Mouse (Mus musculus) cerebellum, adult 9-11 months (tissue): ENCODE results near the gene Hnrnpll.

Experiments
- DNase-seq: peaks from one replicate; pipeline ENCODE4 v3.0.0; 2022

Hnrnpll gene

DNA sequence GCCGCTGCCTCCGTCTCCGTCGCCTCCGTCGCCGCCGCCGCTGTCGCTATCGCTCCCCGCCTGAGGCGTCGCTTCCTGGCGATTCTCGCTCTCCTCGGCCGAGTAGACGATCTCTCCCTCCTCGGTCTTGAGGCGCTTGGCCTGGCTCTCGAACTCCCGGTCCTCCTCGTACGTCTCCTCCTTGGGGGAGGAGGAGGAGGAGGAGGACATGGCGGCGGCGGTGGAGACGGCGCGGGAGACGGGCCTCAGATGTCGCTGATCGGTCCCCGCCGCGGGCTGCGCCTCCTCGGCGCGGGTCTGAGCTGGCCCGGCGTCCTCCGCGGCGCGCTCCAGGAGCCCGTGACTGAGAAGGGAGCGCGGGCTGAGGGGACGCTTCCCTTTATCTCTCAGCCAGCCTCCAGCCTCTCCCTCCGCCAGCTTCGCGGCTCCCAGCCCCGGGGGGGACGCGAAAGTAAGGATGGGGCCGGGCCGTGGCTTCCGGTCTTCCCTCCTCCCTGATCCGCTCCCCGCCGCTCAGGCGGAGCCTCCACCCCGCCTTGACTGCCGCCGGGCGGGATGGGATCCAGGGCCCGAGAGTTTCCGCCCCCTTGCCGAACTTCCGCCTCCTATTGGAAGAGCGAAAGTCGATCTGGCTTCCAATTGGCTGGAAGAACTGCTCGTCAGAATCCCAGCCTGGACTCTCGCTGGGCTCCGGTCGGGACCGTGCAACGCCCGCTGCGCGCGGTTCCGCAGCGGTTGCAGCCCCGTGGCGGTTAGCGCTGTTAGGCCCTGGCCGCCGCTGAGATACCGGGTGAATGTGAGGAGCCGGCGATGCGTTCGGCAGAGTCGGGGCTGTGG, at the start of gene Hnrnpll:
TSS of gene Hnrnpll (minus strand) at position 552 of the 837 bp plus-strand sequence.
- DNase-seq, result peak; percentile 98

DNA sequence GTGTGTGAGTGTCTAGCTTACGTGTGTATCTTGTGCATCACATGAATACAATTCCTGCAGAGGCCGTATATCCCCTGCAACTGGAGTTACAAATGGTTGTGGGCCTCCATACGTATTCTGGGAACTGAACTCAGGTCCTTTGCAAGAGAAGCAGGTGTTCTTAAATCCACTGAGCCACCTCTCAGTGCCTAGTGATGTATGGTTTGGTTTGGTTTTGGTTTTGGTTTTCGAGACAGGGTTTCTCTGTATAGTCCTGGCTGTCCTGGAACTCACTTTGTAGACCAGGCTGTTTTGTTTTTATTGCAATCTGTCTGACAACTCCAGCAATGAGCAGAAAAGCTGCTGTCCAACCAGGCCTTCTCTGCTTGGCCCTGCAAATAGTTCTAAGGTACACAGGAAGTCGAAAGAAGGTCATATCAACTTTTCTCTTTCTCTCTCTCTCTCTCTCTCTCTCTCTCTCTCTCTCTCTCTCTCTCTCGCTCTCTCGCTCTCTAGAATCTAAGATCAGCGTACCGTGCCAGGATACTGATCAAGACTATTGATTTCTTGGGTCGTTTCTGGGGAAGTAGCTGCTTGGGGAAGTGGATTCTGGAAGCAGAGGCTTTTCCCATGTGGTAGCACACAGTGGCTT, 43.3 kb upstream of the Hnrnpll start:
- no peak for DNase-seq

DNA sequence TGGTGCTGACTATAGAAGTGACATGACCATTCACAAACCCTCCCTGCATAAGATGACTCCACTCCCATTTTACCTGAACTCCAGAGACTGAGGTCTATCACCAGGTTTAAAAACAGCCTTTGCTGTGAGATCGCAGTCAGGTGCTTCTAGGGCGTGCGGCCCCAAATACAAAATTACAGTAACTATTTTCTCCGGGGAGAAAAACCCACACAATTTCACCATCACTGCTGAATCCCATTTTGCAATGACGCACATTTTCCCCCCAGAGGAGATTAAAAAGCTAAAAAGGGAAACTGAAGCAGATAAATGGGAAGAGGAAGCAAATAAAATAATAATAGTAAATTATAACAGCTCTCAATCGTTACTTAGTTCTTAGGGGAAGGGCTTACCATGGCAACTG, 37.7 kb upstream of the Hnrnpll start:
- DNase-seq, result no peak

DNA sequence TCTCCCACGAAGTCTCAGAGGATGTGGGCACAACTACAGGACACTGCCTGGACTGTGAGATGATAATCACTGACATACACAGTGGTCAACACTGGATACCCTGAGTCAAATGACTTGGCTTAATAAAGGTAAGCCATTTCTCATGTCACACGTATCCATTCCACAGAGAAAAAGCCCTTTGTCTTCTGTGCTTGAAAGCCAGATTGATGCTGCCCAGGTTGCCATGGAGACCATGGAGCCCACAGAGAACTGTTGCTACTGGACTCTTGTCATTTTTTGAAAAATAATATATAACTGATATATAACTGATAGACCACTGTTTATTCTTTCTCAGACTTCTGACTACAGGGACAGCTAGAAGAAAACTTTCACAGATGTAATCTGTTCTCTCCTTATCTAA, 35.1 kb upstream of the Hnrnpll start:
- DNase-seq, result no peak

DNA sequence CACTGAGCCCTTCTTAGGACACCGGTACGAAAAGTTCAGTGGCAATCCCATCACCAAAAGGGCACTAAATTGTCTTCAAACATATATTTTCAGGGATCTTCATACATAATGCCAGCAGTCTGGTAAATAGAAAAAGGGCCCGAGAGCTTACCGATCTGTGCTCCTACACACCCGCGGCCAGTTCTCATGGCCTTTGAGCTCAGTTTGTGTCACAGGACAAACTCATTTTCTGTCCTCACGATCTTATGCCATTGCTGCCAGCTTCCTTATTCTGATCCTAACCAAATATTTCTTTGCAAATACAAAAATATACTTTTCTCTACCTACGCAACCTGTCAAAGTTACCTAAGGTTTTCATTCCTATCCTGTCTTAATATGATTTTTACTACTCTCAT, 34.6 kb upstream of the Hnrnpll start:
- no peak for DNase-seq

DNA sequence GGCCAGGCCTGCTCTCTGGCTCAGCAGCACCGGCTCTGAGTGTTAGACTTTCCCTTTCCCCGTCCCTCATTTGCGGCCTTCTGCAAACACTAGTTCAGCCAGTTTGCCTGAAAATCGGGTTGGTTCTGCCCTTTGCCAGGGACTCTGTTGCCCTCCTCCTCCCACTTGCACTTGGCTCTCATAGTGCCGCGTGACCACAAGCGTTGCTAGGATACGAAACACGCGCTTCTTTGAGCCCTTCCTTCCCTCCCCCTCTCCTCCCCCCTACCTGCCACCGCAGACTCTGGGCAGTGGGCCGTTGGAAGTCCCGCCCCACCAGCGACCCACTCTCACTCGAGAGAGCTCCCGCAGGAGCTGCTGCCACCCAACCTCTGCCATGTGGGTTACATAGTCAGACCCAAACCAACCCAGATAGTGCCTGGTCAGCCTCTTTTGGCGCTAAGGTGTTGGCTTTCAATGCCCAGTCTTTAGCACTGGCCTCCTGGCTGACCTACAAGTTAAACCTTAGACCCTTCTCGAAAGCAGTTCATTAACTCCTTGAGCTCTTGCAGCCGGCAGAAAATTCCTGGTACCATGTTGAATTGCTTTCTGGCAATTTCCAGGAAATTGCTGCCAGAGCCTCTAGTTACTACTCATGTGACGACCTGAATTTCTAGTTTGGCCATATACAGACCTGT, 34.0 kb upstream of the Hnrnpll start:
- DNase-seq, result peak; percentile 22

DNA sequence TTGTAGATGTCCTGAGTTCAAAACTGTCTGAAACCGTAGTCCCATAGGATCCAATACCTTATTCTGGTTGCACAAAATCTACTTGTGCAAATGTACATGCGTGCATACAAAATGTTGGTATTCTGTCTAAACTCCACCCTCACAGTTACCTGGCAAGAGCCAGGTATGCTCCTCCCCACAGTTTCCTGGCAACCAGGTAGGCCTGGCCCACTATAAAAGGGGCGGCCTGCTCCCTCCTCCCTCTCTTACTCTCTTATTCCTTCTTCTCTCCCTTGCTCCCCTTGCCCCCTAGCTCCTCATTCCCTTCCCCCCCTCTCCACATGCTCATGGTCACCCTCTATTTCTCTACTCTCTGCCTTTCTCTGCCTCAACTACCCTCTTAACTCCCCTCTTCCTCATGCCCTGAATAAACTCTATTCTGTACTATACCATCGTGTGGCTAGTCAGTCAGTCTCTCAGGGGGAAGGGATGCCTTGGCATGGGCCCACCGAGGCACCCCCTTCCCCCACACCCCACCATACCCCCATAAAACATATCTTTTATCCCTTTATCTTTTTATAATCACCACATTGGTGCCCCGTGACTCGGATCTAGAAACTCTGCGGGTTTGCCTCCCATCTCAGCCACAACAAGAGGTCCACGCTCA, 33.2 kb upstream of the Hnrnpll start:
- DNase-seq, result no peak

DNA sequence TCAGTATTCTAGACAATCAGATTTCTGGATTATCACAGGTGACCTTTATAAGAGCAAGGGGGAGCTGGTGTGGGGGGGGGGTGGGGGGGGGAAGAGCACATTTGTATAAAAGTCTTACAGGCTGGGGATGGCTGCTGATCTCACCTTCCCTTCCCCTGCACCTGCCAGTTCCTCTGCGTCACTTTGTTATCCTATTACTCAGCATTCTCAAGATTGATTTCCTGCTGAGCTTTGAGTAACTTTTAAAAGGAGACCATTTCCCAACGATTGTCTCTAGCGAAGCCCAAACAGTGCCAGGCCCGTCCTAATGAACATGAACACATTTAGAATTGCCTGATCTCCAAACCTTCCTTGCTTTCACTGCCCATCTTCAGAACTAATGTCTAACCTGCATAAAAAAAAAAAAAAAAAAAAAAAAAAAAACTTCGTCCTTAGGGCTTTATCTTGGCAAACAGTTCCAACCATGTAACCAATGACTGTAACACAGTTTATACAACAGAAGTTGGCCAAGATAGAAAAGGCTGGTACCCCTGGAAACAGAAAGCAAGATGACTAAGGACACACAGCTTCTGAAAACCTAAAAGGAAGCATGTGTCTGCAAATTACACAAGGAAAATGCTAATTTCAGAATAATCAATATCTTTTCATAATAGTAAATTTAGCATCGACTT, 29.9 kb upstream of the Hnrnpll start:
- DNase-seq, result no peak

DNA sequence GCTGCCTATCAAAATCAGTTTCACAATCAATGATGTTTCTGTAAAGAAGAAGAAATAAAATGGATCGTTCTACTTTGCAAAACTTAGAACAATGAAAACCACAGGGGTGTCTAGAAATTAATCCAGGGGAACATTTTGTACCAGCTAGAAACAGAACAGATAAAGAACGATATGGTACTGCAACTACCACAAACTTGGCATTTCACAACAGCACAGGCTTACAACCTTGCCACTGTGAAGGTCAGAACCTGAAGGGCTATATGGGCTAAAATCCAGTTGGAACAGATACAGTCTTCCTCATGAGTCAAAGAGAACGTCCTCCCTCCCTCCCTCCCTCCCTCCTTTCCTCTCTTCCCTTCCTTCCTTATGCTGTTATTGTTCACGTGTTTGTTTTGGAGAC, 28.4 kb upstream of the Hnrnpll start:
- DNase-seq, result no peak

DNA sequence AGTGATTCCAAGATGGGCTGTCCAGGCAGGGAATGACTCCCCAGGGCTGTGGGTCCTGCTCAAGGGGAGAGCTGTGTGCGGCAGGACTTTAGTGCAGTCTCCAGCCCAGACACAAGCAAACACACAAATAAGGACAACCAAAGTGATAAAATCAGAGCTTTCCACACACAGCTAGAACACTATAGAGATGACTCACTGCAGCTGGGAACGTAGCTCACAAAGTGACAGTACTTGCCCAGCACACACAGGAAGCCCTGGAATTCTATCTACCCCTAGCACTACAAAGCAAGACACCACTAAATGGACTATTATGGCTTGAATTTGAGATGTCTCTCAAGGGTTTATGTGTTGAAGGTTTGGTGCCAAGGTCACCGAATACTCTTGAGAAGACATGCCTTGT, 26.0 kb upstream of the Hnrnpll start:
- no peak for DNase-seq

DNA sequence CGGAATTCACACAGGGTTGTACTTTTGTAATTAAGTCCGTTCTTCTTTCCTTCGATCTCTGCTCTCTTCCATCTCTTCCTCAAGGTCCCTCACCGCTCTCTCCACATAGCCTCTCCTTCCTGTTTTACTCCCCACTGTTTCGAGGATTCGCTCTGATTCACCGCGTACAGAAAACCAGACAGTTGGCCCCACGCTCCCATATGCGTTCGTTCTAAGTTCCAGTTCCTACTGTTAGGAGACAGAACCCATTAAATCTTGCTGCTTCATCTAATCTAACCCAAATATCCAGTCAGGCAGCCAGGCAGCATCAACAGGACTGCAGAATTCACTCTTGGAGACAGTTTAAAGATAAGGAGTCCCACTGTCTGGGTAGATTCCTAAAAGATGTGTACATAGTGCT, 24.5 kb upstream of the Hnrnpll start:
- DNase-seq, result no peak

DNA sequence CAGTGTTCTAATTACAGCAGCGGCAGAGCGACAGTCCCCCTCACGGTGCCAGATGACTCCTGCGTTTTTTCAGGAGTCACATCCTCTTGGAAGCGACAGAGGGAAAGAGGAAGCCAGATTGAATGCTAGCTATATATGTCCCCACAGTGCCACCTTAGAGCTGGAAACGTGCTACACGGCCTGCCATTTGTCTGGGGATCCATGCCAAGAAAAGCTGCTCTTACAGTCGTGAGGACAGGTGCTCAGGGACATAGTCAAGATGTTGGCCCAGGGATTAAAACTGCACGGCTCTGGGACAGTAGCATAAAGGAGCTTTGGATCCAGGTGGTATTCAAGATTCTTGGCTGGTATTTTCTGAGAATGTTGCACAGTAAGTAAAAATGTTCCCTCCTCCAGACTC, 22.3 kb upstream of the Hnrnpll start:
- peak; percentile 25 for DNase-seq

DNA sequence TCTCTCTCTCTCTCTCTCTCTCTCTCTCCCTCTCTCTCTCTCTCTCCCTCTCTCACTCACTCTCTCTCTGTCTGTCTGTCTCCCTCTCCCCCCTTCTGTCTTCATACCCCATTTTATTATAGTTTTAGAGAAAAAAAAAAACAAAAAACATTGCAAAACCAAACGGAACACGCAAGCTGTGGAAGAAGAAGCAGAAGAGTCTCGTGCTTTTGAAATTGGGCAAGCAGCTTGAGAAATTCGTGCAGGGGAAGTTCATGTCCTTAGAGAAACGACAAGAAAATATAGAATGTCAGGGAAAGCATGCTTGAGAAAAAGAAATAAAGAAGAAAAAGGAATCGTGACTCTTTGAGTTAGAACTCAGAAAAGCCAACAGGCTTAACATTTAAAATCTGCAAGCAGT, 21.1 kb upstream of the Hnrnpll start:
- DNase-seq, result no peak

DNA sequence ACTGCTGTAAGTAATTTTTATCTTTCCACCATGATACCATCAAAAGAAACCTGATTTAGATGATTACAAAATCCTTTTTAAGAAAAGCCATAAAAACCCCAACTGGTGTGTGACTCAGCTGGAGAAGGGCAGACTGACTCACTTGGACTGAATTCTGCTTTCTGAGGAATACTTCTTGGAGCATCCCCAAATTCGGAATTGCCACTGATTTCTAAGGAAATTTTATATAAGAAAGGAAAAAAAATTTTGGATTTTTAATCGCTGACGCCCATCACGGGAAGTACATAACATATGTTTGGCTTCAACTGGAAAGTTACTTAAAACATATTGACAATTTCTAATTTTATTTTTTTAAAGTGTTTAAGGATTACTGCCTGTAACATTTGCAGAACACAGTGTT, 16.6 kb upstream of the Hnrnpll start:
- no peak for DNase-seq

DNA sequence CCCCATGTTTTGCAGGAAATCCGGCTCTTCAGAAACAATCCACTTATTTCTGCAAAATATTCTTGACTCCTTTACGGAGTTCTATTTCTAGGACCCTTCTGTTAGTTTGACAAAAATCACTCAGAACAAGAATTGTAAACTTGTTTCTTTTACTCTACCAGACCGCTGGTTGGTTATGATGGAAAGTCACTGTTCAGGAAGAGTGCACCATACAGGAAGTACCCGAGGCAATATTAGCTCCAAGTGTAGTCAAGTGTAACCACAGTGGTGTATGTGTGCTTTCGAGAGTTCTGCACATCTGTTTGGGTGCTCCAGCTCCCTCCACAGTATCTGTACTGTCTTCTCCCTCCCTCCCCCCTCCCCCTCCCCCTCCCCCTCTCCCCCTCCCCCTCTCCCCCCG, 5.1 kb upstream of the Hnrnpll start:
- no peak for DNase-seq

DNA sequence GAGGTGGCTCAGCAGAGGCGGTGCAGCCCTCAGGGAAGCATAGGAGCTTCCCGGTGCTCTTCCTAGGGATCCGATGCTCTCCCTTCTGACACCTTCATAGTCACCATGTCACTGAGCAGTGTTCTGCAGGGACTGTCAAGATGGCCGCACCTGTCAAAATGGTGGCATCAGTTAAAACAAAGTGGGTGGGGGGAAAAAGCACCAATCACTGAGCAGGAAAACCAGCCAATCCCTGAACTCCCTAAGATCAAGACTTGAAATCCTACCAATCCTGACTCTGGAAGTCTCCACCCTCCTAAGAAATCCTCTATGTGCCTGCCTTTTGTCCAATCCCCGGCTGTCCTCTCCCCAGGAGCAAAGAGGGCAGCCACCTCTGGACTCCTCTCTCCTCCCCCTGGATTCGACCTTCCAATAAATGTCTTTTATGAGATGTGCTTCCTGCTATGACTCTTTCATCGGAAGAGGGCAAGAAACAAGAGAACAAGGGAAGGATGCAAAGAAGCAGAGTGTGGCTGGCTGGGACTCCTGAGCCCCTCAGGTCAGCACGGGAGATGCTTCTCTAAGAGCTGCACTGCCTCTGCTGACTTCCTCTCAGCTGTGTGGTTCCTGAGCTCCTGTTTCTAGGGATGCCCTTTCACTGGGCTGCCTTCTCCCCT, 1.8 kb upstream of the Hnrnpll start:
- DNase-seq, result peak; percentile 25

DNA sequence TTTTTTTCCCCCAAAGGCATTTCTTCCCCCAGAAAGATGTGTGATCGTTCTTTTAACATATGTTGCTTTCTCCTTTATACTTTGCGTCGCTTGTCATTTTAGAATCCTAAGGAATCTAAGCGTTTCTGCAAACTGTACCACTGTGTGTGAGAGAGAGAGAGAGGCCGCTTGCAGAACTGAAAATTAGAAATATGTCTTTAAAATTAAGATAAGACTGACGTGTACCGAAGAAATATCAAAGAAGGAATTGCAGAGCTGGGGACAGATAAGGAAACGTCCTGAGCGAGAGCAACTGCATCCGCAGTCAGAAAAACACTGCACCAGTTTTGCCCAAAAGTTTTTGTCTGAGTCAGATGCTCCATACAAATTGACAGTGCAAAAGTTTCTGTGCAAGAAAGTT, 1.3 kb upstream of the Hnrnpll start:
- DNase-seq, result no peak

DNA sequence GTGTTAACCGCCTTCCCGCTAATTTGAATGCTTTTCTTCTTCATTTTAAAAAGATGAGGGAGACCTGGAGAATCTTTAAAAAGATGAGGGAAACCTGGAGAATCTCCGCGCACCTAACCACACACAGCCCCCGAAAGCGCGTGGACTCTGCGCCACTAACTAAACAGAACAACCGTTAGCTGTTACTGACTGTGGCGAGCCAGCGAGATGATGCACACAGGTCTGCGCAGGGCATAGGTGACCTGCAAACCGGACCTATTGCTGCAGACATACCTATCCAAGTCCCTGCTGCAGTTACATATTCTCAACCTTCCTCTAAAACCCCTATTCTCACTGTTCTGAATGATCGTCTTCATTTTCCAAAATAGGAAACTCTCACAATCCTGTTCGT, 481 bp upstream of the Hnrnpll start:
- DNase-seq, result no peak

DNA sequence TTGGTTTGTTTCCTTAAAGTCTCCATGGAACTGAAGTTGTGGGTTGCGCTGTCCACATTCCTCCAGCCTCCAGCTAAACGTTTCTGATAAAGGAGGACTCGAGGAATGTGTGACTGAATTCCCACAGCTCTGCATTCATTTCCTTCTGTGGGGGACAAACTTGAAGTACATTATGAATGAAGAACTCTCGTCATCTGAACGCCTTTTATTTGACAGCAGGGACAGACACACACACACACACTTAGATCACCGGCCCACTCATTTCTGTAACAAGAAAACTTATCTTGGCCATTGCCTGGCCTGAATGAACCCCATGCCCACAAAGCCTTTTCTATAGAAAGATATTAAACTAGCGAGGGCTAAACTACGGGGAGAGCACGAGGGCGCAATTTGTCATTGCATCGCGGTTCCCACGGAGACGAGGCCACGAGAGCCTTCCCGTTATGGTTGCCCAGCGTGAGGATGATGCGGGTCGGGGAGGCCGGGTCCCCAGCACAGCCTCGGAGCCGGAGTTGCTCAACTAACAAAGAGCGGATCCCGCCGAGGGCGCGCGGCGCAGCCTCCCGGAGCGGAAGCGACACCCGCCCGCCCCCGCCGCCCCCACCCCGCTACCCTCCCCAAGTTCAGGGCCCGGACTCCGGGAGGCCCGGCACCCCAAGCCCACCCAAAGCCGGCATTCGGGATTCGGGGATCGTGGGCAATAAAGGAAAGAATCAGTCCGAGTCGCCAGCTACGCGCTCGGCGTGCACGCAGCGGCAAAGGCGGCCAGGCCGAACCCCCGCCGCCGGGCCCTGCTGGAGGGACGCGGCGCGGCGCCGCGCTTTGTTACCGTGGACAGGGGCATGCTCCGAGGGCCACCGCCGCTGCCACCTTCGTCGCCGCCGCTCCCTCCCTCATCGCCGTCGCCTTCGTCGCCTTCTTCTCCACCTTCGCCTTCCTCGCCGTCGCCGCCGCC, 1.0 kb downstream of the Hnrnpll start:
- DNase-seq, result peak; percentile 46

DNA sequence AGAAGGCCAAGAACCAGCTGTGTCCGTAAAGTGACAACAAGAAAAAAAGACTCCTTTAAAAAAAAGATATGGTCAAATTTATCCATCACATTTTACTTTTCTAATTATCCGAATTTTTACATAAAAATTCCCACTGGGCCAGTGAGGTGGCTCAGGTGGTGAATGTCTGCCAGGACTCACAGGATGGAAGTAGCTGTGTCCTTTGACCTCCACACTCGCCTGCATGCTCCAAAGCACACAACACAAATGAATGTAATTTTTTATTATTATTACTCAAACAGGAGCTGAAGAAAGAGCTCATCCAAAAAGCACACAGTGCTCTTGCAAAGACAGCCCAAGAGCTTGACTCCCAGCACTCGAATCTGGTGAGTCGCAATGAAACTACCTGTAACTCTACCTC, 2.0 kb downstream of the Hnrnpll start:
- DNase-seq, result no peak

DNA sequence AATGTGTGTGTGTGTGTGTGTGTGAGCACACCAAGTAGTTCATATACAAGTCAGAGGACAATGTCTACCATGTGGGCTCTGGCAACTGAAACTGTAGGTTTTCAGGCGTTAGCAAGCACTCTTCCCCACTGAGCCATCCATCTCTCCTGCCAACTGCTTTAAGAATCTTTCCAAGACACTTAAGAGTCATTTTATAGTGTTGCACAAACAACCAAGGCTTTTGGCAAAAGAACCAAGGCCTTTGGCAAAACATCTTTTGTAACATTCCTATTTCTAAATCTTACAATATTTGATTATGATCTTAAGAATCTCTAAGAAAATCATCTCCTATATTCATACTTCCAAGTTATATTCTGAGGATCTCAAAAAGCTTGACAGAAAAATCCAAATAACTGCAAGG, 2.4 kb downstream of the Hnrnpll start:
- DNase-seq, result no peak
